Mouse (Mus musculus) intestine, embryonic 16.5 days (tissue): ENCODE measurements around the gene Agpat4. TPM values are rescaled to one million over a fixed set of nuclear protein-coding genes. Genes with fewer than 3 reads are reported as not detected.

Experiments
- ATAC-seq: fragments of 200-750 bp; cut with Nextera tagmentation; 2 replicates; pipeline ENCODE4 v1.8.0; 2017; ENCODE audit warnings: moderate TSS enrichment, moderate library complexity
- H3K27ac ChIP-seq: fragments of 300-500 bp; sonication (generic); 2 replicates; pipeline ENCODE4 v1.5.1; 2014; ENCODE audit warnings: mild to moderate bottlenecking, low read length
- H3K27me3 ChIP-seq: fragments of 300-500 bp; sonication (generic); replicated peaks from 2 replicates; pipeline ENCODE4 v1.6.1; 2014; ENCODE audit warnings: low read length, control low read depth, mixed read lengths; ENCODE audit not compliant: control insufficient read depth, insufficient read depth
- H3K36me3 ChIP-seq: fragments of 300-500 bp; sonication (generic); 2 replicates; pipeline ENCODE4 v1.6.1; 2014; ENCODE audit warnings: low read length, control low read depth; ENCODE audit not compliant: control insufficient read depth, insufficient read depth
- H3K4me1 ChIP-seq: fragments of 300-500 bp; sonication (generic); 2 replicates; pipeline ENCODE4 v1.6.1; 2014; ENCODE audit warnings: low read length, control low read depth, mixed read lengths; ENCODE audit not compliant: control insufficient read depth, insufficient read depth
- H3K4me2 ChIP-seq: fragments of 300-500 bp; sonication (generic); 2 replicates; pipeline ENCODE4 v1.6.1; 2014; ENCODE audit warnings: low read depth, low read length, control low read depth
- H3K4me3 ChIP-seq: fragments of 300-500 bp; sonication (generic); 2 replicates; pipeline ENCODE4 v1.5.1; 2014; ENCODE audit warnings: mild to moderate bottlenecking, low read length
- H3K9ac ChIP-seq: fragments of 300-500 bp; sonication (generic); 2 replicates; pipeline ENCODE4 v1.6.1; 2014; ENCODE audit warnings: low read depth, low read length
- H3K9me3 ChIP-seq: fragments of 300-500 bp; sonication (generic); 2 replicates; pipeline ENCODE4 v1.6.1; 2016; ENCODE audit warnings: low read length, control low read depth; ENCODE audit not compliant: control insufficient read depth
- WGBS: fragments of 180-500 bp; shearing (Covaris S2); extraction: QIAGEN DNeasy Blood & Tissue Kit; methylation state at CpG from one replicate; pipeline ENCODE4 v1.1.7; 2014; 5-methylcytosine and 5-hydroxymethylcytosine counted together
- polyA plus RNA-seq: library from polyadenylated mRNA; unstranded; fragments of >200 nt; fragmentation: Nextera tagmentation; extraction: Ambion mirVana; gene quantifications from 2 replicates; pipeline ENCODE4 v1.2.1, GENCODE M21; 2015

Gene Agpat4
- polyA plus RNA-seq, 1 experiment from 2014 or later, result 19.2 TPM

DNA sequence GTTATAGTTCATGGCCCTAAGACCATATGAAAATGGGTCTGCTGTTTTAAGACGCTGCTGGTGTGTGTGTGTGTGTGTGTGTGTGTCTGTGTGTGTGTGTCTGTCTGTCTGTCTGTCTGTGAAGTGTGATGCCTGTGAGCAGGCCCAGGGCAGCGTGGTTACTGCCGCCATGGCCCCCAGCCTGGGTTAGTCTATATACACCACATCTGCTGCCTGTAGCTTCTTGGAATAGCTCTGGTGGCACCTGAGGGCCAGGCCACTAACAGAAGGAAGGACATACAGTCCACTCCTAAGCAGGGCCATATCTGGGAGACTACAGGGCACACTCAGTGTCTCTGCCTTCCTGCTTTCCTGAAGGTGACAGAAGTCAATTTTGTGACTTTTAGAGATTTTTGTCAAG lies 122.2 kb downstream of the Agpat4 start:
- Histone ChIP-seq H3K9ac (no peak overlapping the region), H3K9me3 (no peaks in the 10 kb centered on the region), H3K4me3 (no peak overlapping the region), H3K27me3 (no peaks in the 10 kb centered on the region), H3K36me3 (peaks cover 14% of the 10 kb centered on the region), H3K4me2 (no peak overlapping the region), H3K27ac (no peak overlapping the region), H3K4me1 (no peaks in the 10 kb centered on the region)
- ATAC-seq, result no peak
- WGBS, result 90% methylated on average over 3 of the region's 3 CpGs

DNA sequence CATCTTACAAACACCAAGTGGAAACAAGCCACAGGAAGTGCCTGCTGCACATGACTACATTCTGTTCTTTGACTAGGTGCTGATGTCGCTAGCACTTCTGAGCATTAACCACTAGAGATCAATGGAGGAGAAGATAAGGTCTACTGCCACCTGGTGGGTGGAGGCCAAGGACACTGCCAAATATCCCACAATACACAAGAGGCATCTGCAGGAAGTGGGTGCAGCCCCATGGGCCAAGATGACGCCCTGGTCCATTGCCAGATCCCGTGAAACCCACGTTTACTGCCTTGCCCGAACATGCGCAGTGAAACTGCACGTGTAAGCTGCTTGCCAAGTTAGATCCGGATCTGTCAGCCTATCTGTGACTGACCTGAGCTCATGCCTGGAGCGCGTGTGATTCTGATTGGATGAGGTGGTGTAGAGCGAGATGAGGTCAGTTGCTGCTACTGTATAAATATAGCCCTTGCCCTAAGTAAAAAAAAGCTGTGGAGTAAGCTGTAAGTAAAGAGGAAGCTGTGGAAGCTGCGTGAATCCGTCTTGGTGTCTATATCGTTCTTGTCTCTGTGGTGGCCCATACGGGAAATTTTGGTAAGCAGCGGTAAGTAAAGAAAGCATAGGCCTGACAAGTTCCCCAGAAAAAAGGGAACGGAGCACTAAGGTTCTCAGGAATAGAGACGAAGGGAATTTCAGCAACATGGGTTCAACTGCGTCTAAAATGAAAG lies 131.4 kb downstream of the Agpat4 start:
- H3K4me2 ChIP-seq, result no peak overlapping the region
- 96% methylated on average over 19 of the region's 19 CpGs for WGBS
- H3K27me3 ChIP-seq, result no peaks in the 10 kb centered on the region
- peaks cover 20% of the 10 kb centered on the region for H3K36me3 ChIP-seq
- H3K9ac ChIP-seq, result no peak overlapping the region
- H3K4me3 ChIP-seq, result no peak overlapping the region
- H3K27ac ChIP-seq, result no peak overlapping the region
- 0 out of 2 replicates have a peak, but pooled peaks cover 6% of the 10 kb centered on the region for H3K9me3 ChIP-seq
- H3K4me1 ChIP-seq, result no peaks in the 10 kb centered on the region
- ATAC-seq, result no peak

DNA sequence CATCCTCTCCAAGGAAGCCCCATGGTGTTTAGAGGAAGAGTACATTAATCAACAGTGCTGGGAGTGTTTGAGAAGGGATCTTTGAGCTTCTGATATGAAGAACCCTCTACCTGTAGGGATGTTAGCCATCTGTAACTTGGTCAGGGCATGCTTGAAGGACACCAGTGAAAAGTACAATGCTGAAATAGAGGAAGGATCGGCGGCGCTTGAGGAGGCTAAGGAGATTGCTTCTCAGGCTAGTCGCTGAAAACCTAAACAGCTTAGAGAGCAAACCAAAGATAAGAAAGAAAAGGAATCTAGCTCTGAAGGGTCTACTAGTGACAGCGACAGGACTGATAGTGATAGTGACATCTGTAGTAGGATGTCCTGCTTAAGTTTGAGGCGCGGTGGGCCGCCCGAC lies 132.1 kb downstream of the Agpat4 start:
- H3K4me1 ChIP-seq, result no peaks in the 10 kb centered on the region
- 0 out of 2 replicates have a peak, but pooled peaks cover 6% of the 10 kb centered on the region for H3K9me3 ChIP-seq
- H3K36me3 ChIP-seq, result peaks cover 20% of the 10 kb centered on the region
- no peak for ATAC-seq
- no peak overlapping the region for H3K9ac ChIP-seq
- H3K4me3 ChIP-seq, result no peak overlapping the region
- no peak overlapping the region for H3K27ac ChIP-seq
- no peak overlapping the region for H3K4me2 ChIP-seq
- H3K27me3 ChIP-seq, result no peaks in the 10 kb centered on the region
- WGBS, result 97% methylated on average over 9 of the region's 9 CpGs

DNA sequence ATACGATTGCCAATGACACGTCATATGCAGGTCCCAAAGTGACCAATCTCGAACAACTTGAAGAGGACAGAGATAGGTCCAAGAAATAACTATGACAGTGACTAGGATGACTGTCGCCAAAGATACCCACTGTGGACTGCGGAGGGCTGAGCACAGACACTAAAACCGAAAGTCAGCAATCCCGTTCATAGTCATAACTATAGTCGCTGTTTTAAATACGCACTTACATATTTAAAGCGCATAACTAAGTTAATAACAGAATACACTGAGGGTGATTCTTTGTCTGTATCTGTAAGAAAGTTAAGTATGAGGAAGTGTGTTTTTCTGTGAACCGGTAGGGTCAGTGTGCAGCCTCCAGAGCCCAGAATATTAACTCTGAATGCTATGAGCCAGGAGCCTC lies 137.6 kb downstream of the Agpat4 start:
- no peak overlapping the region for H3K9ac ChIP-seq
- no peak overlapping the region for H3K27ac ChIP-seq
- peaks cover 28% of the 10 kb centered on the region for H3K36me3 ChIP-seq
- H3K9me3 ChIP-seq, result 0 out of 2 replicates have a peak, but pooled peaks cover 6% of the 10 kb centered on the region
- no peak overlapping the region for H3K4me2 ChIP-seq
- H3K4me3 ChIP-seq, result no peak overlapping the region
- 96% methylated on average over 11 of the region's 11 CpGs for WGBS
- no peaks in the 10 kb centered on the region for H3K4me1 ChIP-seq
- no peaks in the 10 kb centered on the region for H3K27me3 ChIP-seq
- no peak for ATAC-seq

DNA sequence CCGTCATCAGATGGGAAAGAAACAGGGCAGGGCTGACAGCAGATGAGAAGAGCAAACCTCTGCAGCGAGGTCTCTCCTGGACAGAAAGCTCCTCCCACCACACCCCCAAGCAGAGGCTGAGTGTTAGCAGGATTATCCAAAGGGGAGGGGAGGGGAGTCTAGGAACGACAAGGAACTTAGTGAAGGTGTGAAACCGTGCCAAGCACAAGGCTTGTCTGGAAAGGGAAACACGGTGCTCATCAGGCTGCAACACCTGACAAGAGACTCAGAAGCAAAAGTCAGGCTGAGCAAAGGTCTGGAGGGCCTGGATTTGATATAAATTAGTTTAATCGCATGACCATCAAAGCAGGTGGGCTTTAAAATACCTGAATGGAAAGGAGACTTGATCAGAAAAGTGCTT lies 140.0 kb downstream of the Agpat4 start:
- WGBS, result 62% methylated on average over 6 of the region's 6 CpGs
- Histone ChIP-seq H3K4me3 (no peak overlapping the region), H3K36me3 (peaks cover 14% of the 10 kb centered on the region), H3K4me1 (no peaks in the 10 kb centered on the region), H3K9ac (no peak overlapping the region), H3K27me3 (no peaks in the 10 kb centered on the region), H3K4me2 (no peak overlapping the region), H3K9me3 (no peaks in the 10 kb centered on the region), H3K27ac (no peak overlapping the region)
- ATAC-seq, result no peak

DNA sequence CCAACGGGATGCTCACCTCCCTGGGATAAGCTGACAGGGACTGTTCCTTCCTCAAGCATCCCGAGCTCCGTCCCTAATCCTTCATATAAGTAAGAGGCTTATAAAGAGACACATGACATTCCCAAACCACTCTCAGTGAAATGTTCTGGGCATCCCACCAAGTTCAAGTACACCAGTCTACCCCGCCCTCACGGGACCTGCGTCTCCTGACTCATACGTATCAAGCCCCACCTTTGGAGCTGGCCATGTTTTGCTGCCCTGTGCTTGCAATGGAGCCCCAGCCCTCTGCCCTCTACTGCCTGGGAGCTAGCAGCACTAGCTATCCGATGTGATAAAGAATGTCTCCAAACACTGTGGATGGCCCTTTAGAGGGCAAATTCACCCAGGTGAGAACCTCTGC lies 141.5 kb downstream of the Agpat4 start:
- Histone ChIP-seq H3K27ac (no peak overlapping the region), H3K4me3 (no peak overlapping the region), H3K4me1 (no peaks in the 10 kb centered on the region), H3K36me3 (peaks cover 8% of the 10 kb centered on the region), H3K4me2 (no peak overlapping the region), H3K27me3 (no peaks in the 10 kb centered on the region), H3K9ac (no peak overlapping the region), H3K9me3 (no peaks in the 10 kb centered on the region)
- 88% methylated on average over 8 of the region's 8 CpGs for WGBS
- no peak for ATAC-seq

DNA sequence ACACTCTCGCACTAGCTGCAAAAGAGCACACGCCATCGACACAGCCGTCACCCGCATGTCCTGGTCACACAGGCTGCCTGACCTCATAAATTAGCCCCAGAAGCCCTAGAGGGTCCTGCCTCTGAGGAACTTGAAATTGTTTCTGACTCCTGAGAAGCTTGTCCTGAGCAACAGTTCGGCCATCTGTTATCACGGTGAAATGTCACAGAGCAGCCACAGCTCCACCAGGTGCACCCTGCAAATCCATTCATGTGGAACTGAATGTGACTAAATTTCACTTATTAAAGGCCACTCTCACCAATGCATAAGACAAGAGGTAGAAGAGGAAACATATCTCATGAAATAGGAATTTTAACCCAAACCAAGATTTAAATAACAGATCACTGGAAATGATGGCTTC lies 142.9 kb downstream of the Agpat4 start:
- Histone ChIP-seq H3K4me1 (peaks cover 6% of the 10 kb centered on the region; the same call in 1 of the 2 replicates), H3K27me3 (no peaks in the 10 kb centered on the region), H3K9ac (no peak overlapping the region), H3K9me3 (no peaks in the 10 kb centered on the region), H3K36me3 (peaks cover 8% of the 10 kb centered on the region), H3K27ac (no peak overlapping the region), H3K4me3 (no peak overlapping the region), H3K4me2 (no peak overlapping the region)
- 90% methylated on average over 7 of the region's 7 CpGs for WGBS
- ATAC-seq, result no peak

DNA sequence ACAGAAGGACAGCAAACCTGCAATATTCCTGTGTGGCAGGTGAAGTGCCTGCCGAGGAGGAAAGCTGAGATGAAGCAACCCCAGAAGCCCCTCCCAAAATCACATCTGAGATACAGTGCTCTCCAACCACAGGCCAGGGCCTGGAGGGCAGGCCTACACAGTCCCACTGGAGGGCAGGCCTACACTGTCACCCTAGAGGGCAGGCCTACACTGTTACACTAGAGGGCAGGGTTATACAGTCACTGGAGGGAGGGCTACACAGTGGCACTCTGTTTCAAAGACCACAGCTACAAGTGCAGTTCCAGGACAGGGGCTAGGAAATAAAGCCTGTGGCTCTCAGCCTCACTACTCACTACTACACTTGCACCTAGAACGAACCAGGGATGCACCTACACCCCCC lies 143.4 kb downstream of the Agpat4 start:
- Histone ChIP-seq H3K9ac (no peak overlapping the region), H3K4me2 (no peak overlapping the region), H3K27ac (no peak overlapping the region), H3K9me3 (no peaks in the 10 kb centered on the region), H3K27me3 (no peaks in the 10 kb centered on the region), H3K4me1 (peaks cover 10% of the 10 kb centered on the region; the same call in 1 of the 2 replicates), H3K4me3 (no peak overlapping the region), H3K36me3 (peaks cover 8% of the 10 kb centered on the region)
- peak; percentile 56 for ATAC-seq
- 70% methylated on average over 2 of the region's 2 CpGs for WGBS

DNA sequence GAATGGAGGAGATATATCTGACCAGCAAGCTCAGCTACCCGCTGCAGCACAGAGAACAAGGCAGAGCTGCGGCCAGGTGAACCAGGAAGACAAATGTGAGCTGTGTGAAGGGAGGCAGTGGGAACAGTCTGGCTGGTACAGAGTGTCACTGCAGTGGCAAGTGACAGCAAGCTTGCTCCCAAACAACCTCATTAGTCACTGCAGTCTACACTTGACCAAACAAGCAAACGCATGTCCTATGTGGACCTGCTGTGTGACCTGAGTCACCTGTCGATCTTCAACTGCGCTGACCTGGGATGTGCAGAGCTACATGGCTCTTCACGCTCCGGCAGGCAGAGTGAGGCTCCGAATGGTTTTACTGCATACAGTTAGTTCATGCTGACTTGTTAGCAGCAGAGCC lies 144.3 kb downstream of the Agpat4 start:
- H3K9ac ChIP-seq, result no peak overlapping the region
- peaks cover 10% of the 10 kb centered on the region; the same call in 1 of the 2 replicates for H3K4me1 ChIP-seq
- H3K27ac ChIP-seq, result no peak overlapping the region
- no peaks in the 10 kb centered on the region for H3K9me3 ChIP-seq
- H3K27me3 ChIP-seq, result no peaks in the 10 kb centered on the region
- H3K4me2 ChIP-seq, result no peak overlapping the region
- no peak for ATAC-seq
- H3K36me3 ChIP-seq, result peaks cover 3% of the 10 kb centered on the region; the same call in 1 of the 2 replicates
- H3K4me3 ChIP-seq, result no peak overlapping the region
- whole genome bisulfite sequencing, result 88% methylated on average over 8 of the region's 8 CpGs

DNA sequence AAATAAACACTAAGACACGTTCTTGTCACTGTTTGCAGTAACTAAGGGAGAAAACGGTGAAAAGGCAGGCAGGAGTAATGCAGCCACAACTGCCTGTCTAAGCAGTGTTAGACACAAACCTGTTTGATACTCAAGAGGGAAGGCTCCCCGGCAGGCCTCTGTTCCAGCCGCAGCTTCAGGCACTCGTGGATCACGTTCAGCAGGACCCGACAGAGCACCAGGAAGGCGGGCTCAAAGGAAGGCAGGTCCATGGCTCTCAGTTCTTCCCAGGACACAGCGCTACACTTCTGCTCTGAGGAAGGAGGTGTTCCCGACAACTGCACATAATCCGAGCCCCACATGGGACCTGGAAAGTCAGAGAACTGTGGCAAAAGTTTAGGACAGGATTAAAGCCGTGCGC lies 145.3 kb downstream of the Agpat4 start:
- Histone ChIP-seq H3K4me3 (no peak overlapping the region), H3K9me3 (no peaks in the 10 kb centered on the region), H3K4me2 (no peak overlapping the region), H3K4me1 (peaks cover 10% of the 10 kb centered on the region; the same call in 1 of the 2 replicates), H3K27ac (no peak overlapping the region), H3K9ac (no peak overlapping the region), H3K27me3 (no peaks in the 10 kb centered on the region), H3K36me3 (peaks cover 3% of the 10 kb centered on the region; the same call in 1 of the 2 replicates)
- no peak for ATAC-seq
- WGBS, result 70% methylated on average over 13 of the region's 13 CpGs
